Mouse (Mus musculus): ENCODE measurements around the gene Peak1. TPM values are rescaled to one million over a fixed set of nuclear protein-coding genes. Genes with fewer than 3 reads are reported as not detected.

Peak1 gene
- polyA plus RNA-seq, 1 experiment from 2014 or later: 7.8 TPM

DNA sequence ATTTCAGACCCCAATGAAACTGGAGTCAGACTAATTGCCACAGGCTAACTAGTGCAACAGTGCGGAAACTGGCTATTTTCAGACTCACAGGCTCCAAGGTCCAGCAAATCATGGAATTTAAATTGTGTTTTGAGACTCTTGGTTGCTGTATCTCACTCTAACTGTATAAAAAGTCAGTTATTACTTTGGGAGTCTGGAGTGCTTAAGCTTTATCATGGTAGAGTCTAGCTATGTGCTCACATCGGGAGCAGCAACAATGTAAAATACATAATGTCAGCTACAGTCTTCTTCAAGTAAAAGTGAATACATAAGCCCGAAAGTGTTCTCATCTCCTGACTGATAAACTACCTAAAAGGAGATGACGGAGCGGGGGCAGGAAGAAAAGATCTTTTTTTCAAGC, 263.3 kb downstream of the Peak1 start:
- Histone ChIP-seq H3K27ac (ENCODE audit: low read length) (no peak overlapping the region), H3K27me3 (replicated peaks; ENCODE audit: control insufficient read depth, insufficient read depth, low read length) (no peaks in the 10 kb centered on the region), H3K9me3 (ENCODE audit: control insufficient read depth, low read length) (no peaks in the 10 kb centered on the region), H3K4me3 (ENCODE audit: low read length) (no peak overlapping the region), H3K4me2 (ENCODE audit: low read depth, low read length) (no peak overlapping the region), H3K9ac (ENCODE audit: low read depth, low read length) (no peak overlapping the region), H3K4me1 (ENCODE audit: control insufficient read depth, insufficient read depth, low read length) (peaks cover 26% of the 10 kb centered on the region), H3K36me3 (ENCODE audit: control insufficient read depth, insufficient read depth, low read length) (no peaks in the 10 kb centered on the region)
- ATAC-seq: no peak
- WGBS: 93% methylated on average over 5 of the region's 5 CpGs

DNA sequence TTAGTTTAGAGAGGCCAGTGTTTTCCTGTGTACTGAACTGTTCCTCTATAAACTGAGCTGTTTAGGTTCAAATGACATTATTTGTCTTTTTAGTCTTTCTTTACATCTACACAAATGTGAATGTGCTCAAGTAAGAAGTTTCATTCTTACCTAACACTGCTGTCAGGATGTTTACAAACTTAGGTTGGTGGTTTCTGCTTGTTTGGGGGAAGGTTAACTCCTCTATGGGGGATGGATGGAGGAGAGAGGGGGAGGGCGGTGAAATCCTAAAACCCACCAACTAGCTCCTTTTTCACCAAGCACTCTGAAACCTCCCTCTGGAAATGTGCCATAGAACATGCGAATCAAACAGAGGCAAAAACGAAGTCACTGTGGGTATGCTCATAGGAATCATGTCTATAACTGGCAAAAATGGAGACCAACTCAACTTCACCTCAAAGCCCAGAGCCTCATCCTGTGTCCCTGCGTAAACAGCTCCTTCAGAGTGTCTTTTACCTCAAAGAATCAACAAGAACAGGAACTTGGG, 265.3 kb downstream of the Peak1 start:
- Histone ChIP-seq H3K4me2 (ENCODE audit: low read depth, low read length) (no peak overlapping the region), H3K27ac (ENCODE audit: low read length) (peak overlapping the region; percentile 46; the same call in 1 of the 2 replicates), H3K4me1 (ENCODE audit: control insufficient read depth, insufficient read depth, low read length) (peaks cover 18% of the 10 kb centered on the region), H3K9ac (ENCODE audit: low read depth, low read length) (no peak overlapping the region), H3K4me3 (ENCODE audit: low read length) (no peak overlapping the region), H3K9me3 (ENCODE audit: control insufficient read depth, low read length) (no peaks in the 10 kb centered on the region), H3K27me3 (replicated peaks; ENCODE audit: control insufficient read depth, insufficient read depth, low read length) (no peaks in the 10 kb centered on the region), H3K36me3 (ENCODE audit: control insufficient read depth, insufficient read depth, low read length) (peaks cover under 1% of the 10 kb centered on the region; the same call in 1 of the 2 replicates)
- 61% methylated on average over 4 of the region's 4 CpGs for WGBS
- no peak for ATAC-seq

DNA sequence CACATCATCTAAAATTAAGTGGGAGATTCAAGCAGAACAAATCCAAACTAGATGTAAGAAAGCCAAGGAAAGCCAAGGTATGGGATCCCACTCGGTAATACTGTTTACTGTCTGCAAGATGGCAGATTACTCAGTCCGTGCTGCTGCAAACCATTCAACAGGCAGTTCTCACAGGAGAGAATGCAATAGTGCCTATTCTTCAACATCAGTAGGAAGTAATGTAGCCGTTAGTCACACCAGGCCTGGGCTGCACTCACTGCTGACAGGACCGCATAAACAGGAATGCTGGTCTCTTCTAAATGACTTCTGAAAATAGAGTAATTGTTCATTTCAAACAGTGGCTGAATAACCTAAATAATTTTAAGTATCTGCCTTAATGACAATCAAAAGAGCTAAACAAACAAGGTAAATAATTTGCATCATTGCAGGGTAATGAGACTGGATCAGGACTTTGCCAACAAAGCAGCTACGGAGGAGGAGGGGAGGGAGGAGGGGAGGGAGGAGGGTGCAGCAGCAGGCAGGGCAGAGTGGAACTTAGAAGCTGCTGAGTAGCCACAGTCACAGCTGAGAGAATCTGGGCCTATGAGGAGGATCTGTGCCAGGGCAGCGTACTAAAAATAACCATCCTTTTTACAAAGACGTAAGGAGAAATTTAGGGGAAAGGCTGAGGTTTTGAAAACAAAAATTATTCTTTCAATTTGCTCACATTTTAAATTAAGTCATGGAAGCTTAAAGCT, 266.0 kb downstream of the Peak1 start:
- Histone ChIP-seq H3K9ac (ENCODE audit: low read depth, low read length) (no peak overlapping the region), H3K4me2 (ENCODE audit: low read depth, low read length) (no peak overlapping the region), H3K9me3 (ENCODE audit: control insufficient read depth, low read length) (no peaks in the 10 kb centered on the region), H3K27me3 (replicated peaks; ENCODE audit: control insufficient read depth, insufficient read depth, low read length) (no peaks in the 10 kb centered on the region), H3K4me1 (ENCODE audit: control insufficient read depth, insufficient read depth, low read length) (peaks cover 14% of the 10 kb centered on the region), H3K36me3 (ENCODE audit: control insufficient read depth, insufficient read depth, low read length) (peaks cover 3% of the 10 kb centered on the region; the same call in 1 of the 2 replicates), H3K4me3 (ENCODE audit: low read length) (no peak overlapping the region), H3K27ac (ENCODE audit: low read length) (peak overlapping the region; percentile 63)
- WGBS: 39% methylated on average over 7 of the region's 7 CpGs
- ATAC-seq: peak; percentile 54; the same call in 1 of the 2 replicates

Small RNA genes lying within 50 kb of the gene (microRNA-seq; reads per million reads assigned to microRNA genes)
- not detected for gene Gm24270

Other genes with a start within 250 kb of the Peak1 start
- gene Hmg20a, start 542 bp upstream of the Peak1 start, polyA plus RNA-seq (2015; fragmentation: Nextera tagmentation; extraction: Ambion mirVana): 38.1 and 38.4 TPM in 2 replicates